Mouse (Mus musculus): ENCODE data around the gene Add3.

Gene Add3

GRCm38 (mm10) chr19:53189736-53190135 lies 49.5 kb downstream of the Add3 start:
- H3K4me3 ChIP-seq (replicated peaks; ENCODE audit: low read length), result no peak overlapping the region
- TF ChIP-seq CTCF (conservative IDR thresholded peaks at IDR 0.05; ENCODE audit: low read length), result no peak
- H3K4me1 ChIP-seq (replicated peaks; ENCODE audit: low read depth, low read length), result peaks cover 16% of the 10 kb centered on the region
- H3K36me3 ChIP-seq (ENCODE audit: insufficient read depth, low read length), result 0 out of 2 replicates have a peak, but pooled peaks cover 4% of the 10 kb centered on the region
- no peaks in the 10 kb centered on the region for H3K9me3 ChIP-seq (ENCODE audit: low read length)
- no peaks in the 10 kb centered on the region for H3K27me3 ChIP-seq (ENCODE audit: insufficient read depth, low read length)

GRCm38 (mm10) chr19:53190232-53190631 lies 50.0 kb downstream of the Add3 start:
- H3K27me3 ChIP-seq (ENCODE audit: insufficient read depth, low read length), result no peaks in the 10 kb centered on the region
- H3K36me3 ChIP-seq (ENCODE audit: insufficient read depth, low read length), result 0 out of 2 replicates have a peak, but pooled peaks cover 4% of the 10 kb centered on the region
- peaks cover 11% of the 10 kb centered on the region for H3K4me1 ChIP-seq (replicated peaks; ENCODE audit: low read depth, low read length)
- TF ChIP-seq POU5F1 (IDR thresholded peaks at IDR 0.05; ENCODE audit: borderline replicate concordance, low read length), result no peak
- TF ChIP-seq CTCF (conservative IDR thresholded peaks at IDR 0.05; ENCODE audit: low read length), result no peak
- no peak for TF ChIP-seq NANOG (IDR thresholded peaks at IDR 0.05; ENCODE audit: borderline replicate concordance, low read length)
- no peaks in the 10 kb centered on the region for H3K9me3 ChIP-seq (ENCODE audit: low read length)
- H3K4me3 ChIP-seq (replicated peaks; ENCODE audit: low read length), result no peak overlapping the region

GRCm38 (mm10) chr19:53191867-53192487 lies 51.7 kb downstream of the Add3 start:
- Histone ChIP-seq H3K4me3 (replicated peaks; ENCODE audit: low read length) (no peak overlapping the region), H3K4me1 (replicated peaks; ENCODE audit: low read depth, low read length) (peaks cover 4% of the 10 kb centered on the region; the same call in 1 of the 2 replicates), H3K9me3 (ENCODE audit: low read length) (no peaks in the 10 kb centered on the region), H3K36me3 (ENCODE audit: insufficient read depth, low read length) (0 out of 2 replicates have a peak, but pooled peaks cover 4% of the 10 kb centered on the region), H3K27me3 (ENCODE audit: insufficient read depth, low read length) (no peaks in the 10 kb centered on the region)
- no peak for TF ChIP-seq POU5F1 (IDR thresholded peaks at IDR 0.05; ENCODE audit: borderline replicate concordance, low read length)
- no peak for TF ChIP-seq CTCF (conservative IDR thresholded peaks at IDR 0.05; ENCODE audit: low read length)
- TF ChIP-seq NANOG (IDR thresholded peaks at IDR 0.05; ENCODE audit: borderline replicate concordance, low read length), result no peak

GRCm38 (mm10) chr19:53193190-53193589 lies 52.9 kb downstream of the Add3 start:
- H3K4me1 ChIP-seq (replicated peaks; ENCODE audit: low read depth, low read length), result peaks cover 4% of the 10 kb centered on the region; the same call in 1 of the 2 replicates
- H3K9me3 ChIP-seq (ENCODE audit: low read length), result no peaks in the 10 kb centered on the region
- H3K27me3 ChIP-seq (ENCODE audit: insufficient read depth, low read length), result no peaks in the 10 kb centered on the region

GRCm38 (mm10) chr19:53193964-53194582 lies 53.8 kb downstream of the Add3 start:
- H3K4me3 ChIP-seq (replicated peaks; ENCODE audit: low read length), result no peak overlapping the region
- no peaks in the 10 kb centered on the region for H3K9me3 ChIP-seq (ENCODE audit: low read length)
- no peak for TF ChIP-seq CTCF (conservative IDR thresholded peaks at IDR 0.05; ENCODE audit: low read length)
- TF ChIP-seq POU5F1 (IDR thresholded peaks at IDR 0.05; ENCODE audit: borderline replicate concordance, low read length), result no peak
- no peak for TF ChIP-seq NANOG (IDR thresholded peaks at IDR 0.05; ENCODE audit: borderline replicate concordance, low read length)
- no peaks in the 10 kb centered on the region for H3K27me3 ChIP-seq (ENCODE audit: insufficient read depth, low read length)
- peaks cover 4% of the 10 kb centered on the region; the same call in 1 of the 2 replicates for H3K4me1 ChIP-seq (replicated peaks; ENCODE audit: low read depth, low read length)
- H3K36me3 ChIP-seq (ENCODE audit: insufficient read depth, low read length), result 0 out of 2 replicates have a peak, but pooled peaks cover 4% of the 10 kb centered on the region

More at GRCm38 (mm10) chr19:53193190-53193589, 52.9 kb downstream of the Add3 start:
- Histone ChIP-seq H3K4me3 (replicated peaks; ENCODE audit: low read length) (no peak overlapping the region), H3K36me3 (ENCODE audit: insufficient read depth, low read length) (0 out of 2 replicates have a peak, but pooled peaks cover 4% of the 10 kb centered on the region)
- TF ChIP-seq POU5F1 (IDR thresholded peaks at IDR 0.05; ENCODE audit: borderline replicate concordance, low read length) (no peak), CTCF (conservative IDR thresholded peaks at IDR 0.05; ENCODE audit: low read length) (no peak), NANOG (IDR thresholded peaks at IDR 0.05; ENCODE audit: borderline replicate concordance, low read length) (no peak)

- Histone ChIP-seq H3K27me3 (ENCODE audit: insufficient read depth, low read length) (no peaks in the 10 kb centered on the region), H3K36me3 (ENCODE audit: insufficient read depth, low read length) (0 out of 2 replicates have a peak, but pooled peaks cover under 1% of the 10 kb centered on the region), H3K4me1 (replicated peaks; ENCODE audit: low read depth, low read length) (peaks cover 4% of the 10 kb centered on the region; the same call in 1 of the 2 replicates), H3K9me3 (ENCODE audit: low read length) (no peaks in the 10 kb centered on the region), H3K4me3 (replicated peaks; ENCODE audit: low read length) (no peak overlapping the region)
- TF ChIP-seq CTCF (conservative IDR thresholded peaks at IDR 0.05; ENCODE audit: low read length) (no peak), POU5F1 (IDR thresholded peaks at IDR 0.05; ENCODE audit: borderline replicate concordance, low read length) (no peak), NANOG (IDR thresholded peaks at IDR 0.05; ENCODE audit: borderline replicate concordance, low read length) (no peak)
Observed at GRCm38 (mm10) chr19:53194751-53195520, 54.7 kb downstream of the Add3 start.

GRCm38 (mm10) chr19:53196961-53197360 lies 56.7 kb downstream of the Add3 start:
- no peaks in the 10 kb centered on the region for H3K27me3 ChIP-seq (ENCODE audit: insufficient read depth, low read length)
- H3K36me3 ChIP-seq (ENCODE audit: insufficient read depth, low read length), result no peaks in the 10 kb centered on the region
- H3K4me3 ChIP-seq (replicated peaks; ENCODE audit: low read length), result no peak overlapping the region
- no peaks in the 10 kb centered on the region for H3K9me3 ChIP-seq (ENCODE audit: low read length)
- H3K4me1 ChIP-seq (replicated peaks; ENCODE audit: low read depth, low read length), result peaks cover 7% of the 10 kb centered on the region; the same call in 1 of the 2 replicates
- TF ChIP-seq POU5F1 (IDR thresholded peaks at IDR 0.05; ENCODE audit: borderline replicate concordance, low read length) (no peak), NANOG (IDR thresholded peaks at IDR 0.05; ENCODE audit: borderline replicate concordance, low read length) (no peak), CTCF (conservative IDR thresholded peaks at IDR 0.05; ENCODE audit: low read length) (no peak)

- Histone ChIP-seq H3K27me3 (ENCODE audit: insufficient read depth, low read length) (no peaks in the 10 kb centered on the region), H3K36me3 (ENCODE audit: insufficient read depth, low read length) (no peaks in the 10 kb centered on the region), H3K4me1 (replicated peaks; ENCODE audit: low read depth, low read length) (peaks cover 7% of the 10 kb centered on the region; the same call in 1 of the 2 replicates), H3K9me3 (ENCODE audit: low read length) (peaks cover 2% of the 10 kb centered on the region; the same call in 1 of the 2 replicates), H3K4me3 (replicated peaks; ENCODE audit: low read length) (no peak overlapping the region)
- TF ChIP-seq POU5F1 (IDR thresholded peaks at IDR 0.05; ENCODE audit: borderline replicate concordance, low read length), result no peak
- no peak for TF ChIP-seq NANOG (IDR thresholded peaks at IDR 0.05; ENCODE audit: borderline replicate concordance, low read length)
- TF ChIP-seq CTCF (conservative IDR thresholded peaks at IDR 0.05; ENCODE audit: low read length), result no peak
Observed at GRCm38 (mm10) chr19:53197766-53198165, 57.5 kb downstream of the Add3 start.

All from E14TG2a.4 (cell line).